Mouse (Mus musculus) adrenal gland, postnatal 4 days (tissue): ENCODE data around the gene Ngrn. TPM values are rescaled to one million over a fixed set of nuclear protein-coding genes. Genes with fewer than 3 reads are reported as not detected.

Source experiments
- DNase-seq, 2 experiments: peaks; one replicate each; pipeline ENCODE4 v3.0.0; 2021 to 2022; ENCODE audit warnings: low spot score in 2 of 2, mixed read lengths in 2 of 2
- long read RNA-seq, 2 experiments: library from polyadenylated mRNA; stranded (forward); transcript quantifications; one replicate each; pipeline ENCODE4 v2.0.0; 2021
- total RNA-seq, 2 experiments: library from RNA; stranded (reverse); gene quantifications; 2 replicates each; pipeline ENCODE4 v1.2.3; 2021

Gene Ngrn
- 10 to 100 TPM; 52.0 to 58.2 TPM for total RNA-seq
- long read RNA-seq, experiment 1, transcript Ngrn-202 (2 exons, 1,709 nt), result minor isoform, 25 of 60 reads
- long read RNA-seq, experiment 1, transcript Ngrn-201 (3 exons, 1,317 nt), result major isoform, 34 of 60 reads
- long read RNA-seq, experiment 1, partial matches to known transcripts, result 0 of 60 reads
- long read RNA-seq, experiment 1, other reads (novel, unspliced or antisense), result 1 of 60 reads
- long read RNA-seq, experiment 2, transcript Ngrn-201 (3 exons, 1,317 nt), result major isoform, 56 of 81 reads
- long read RNA-seq, experiment 2, transcript Ngrn-202 (2 exons, 1,709 nt), result minor isoform, 22 of 81 reads
- long read RNA-seq, experiment 2, partial matches to known transcripts, result 0 of 81 reads
- long read RNA-seq, experiment 2, other reads (novel, unspliced or antisense), result 3 of 81 reads

- DNase-seq, result peak; percentile 54 to 71
Measured at GRCm38 (mm10) chr7:80260625-80261371, at the start of gene Ngrn. Ngrn (plus strand) TSS chr7:80261215.

- DNase-seq, result no peak
Measured at GRCm38 (mm10) chr7:80213604-80214003, 47.4 kb upstream of the Ngrn start.

- no peak for DNase-seq
Measured at GRCm38 (mm10) chr7:80214459-80214858, 46.6 kb upstream of the Ngrn start.

- peak; percentile 56 to 71 for DNase-seq
Measured at GRCm38 (mm10) chr7:80215398-80215797, 45.6 kb upstream of the Ngrn start.

GRCm38 (mm10) chr7:80216566-80216965 is 44.4 kb upstream of the Ngrn start:
- no peak for DNase-seq

- no peak for DNase-seq
Measured at GRCm38 (mm10) chr7:80218666-80219065, 42.3 kb upstream of the Ngrn start.

GRCm38 (mm10) chr7:80220237-80220797 is 40.7 kb upstream of the Ngrn start:
- DNase-seq, result no peak

GRCm38 (mm10) chr7:80221179-80221750 is 39.8 kb upstream of the Ngrn start:
- DNase-seq, result no peak

- no peak for DNase-seq
Measured at GRCm38 (mm10) chr7:80227065-80227464, 34.0 kb upstream of the Ngrn start.

GRCm38 (mm10) chr7:80230196-80230595 is 30.8 kb upstream of the Ngrn start:
- DNase-seq, result no peak

GRCm38 (mm10) chr7:80231971-80232488 is 29.0 kb upstream of the Ngrn start:
- no peak for DNase-seq

GRCm38 (mm10) chr7:80232489-80233029 is 28.5 kb upstream of the Ngrn start, which contains the start of the genes Cib1 and Gdpgp1:
Cib1 (minus strand) TSS chr7:80232813.
Gdpgp1 (plus strand) TSS chr7:80232865.
- peak; percentile 94 to 95 for DNase-seq

- no peak for DNase-seq
Measured at GRCm38 (mm10) chr7:80233799-80234198, 27.2 kb upstream of the Ngrn start.

- no peak for DNase-seq
Measured at GRCm38 (mm10) chr7:80238542-80238941, 22.5 kb upstream of the Ngrn start.

- DNase-seq, result no peak
Measured at GRCm38 (mm10) chr7:80241661-80242060, 19.4 kb upstream of the Ngrn start.

- no peak for DNase-seq
Measured at GRCm38 (mm10) chr7:80244851-80245250, 16.2 kb upstream of the Ngrn start.

- DNase-seq, result peak; percentile 84 to 94
Measured at GRCm38 (mm10) chr7:80246148-80246721, 14.8 kb upstream of the Ngrn start, which contains the start of gene Ttll13. Ttll13 (plus strand) TSS chr7:80246376.

GRCm38 (mm10) chr7:80246859-80247258 is 14.2 kb upstream of the Ngrn start:
- DNase-seq, result no peak

- DNase-seq, result no peak
Measured at GRCm38 (mm10) chr7:80252437-80252836, 8.6 kb upstream of the Ngrn start.

GRCm38 (mm10) chr7:80252886-80253285 is 8.1 kb upstream of the Ngrn start:
- DNase-seq, result no peak

- DNase-seq, result no peak
Measured at GRCm38 (mm10) chr7:80255981-80256380, 5.0 kb upstream of the Ngrn start.
